Mouse (Mus musculus): ENCODE results near the gene Clec2e. TPM values are rescaled to one million over a fixed set of nuclear protein-coding genes. Genes with fewer than 3 reads are reported as not detected.
"Not testable (repeated sequence)": the region's sequence is repeated elsewhere in the genome, so short reads cannot be mapped to it uniquely, and the experiment has no call there.

The Clec2e gene
- 0.18 TPM in 2 replicates for polyA plus RNA-seq (2014; fragmentation: Nextera tagmentation; extraction: Ambion mirVana)

DNA sequence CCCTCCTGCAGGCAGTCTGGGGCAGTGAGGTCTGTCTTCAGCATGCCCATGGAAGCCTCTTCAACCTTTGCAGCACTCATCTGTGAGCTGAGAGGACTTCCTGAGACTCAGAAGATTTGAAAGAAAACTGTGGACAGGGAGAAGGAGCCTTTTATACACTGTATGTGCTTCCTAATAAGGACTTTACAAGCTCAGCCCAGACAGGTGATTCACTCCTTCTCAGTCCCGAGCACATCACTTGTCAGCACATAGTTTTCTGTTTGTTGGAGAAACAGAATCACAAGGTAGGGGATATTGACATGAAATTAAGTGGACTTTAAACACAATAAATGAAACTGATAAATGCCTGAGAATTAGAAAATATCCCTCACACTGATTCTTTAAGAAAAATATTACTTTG, at the start of gene Clec2e:
TSS of gene Clec2e (minus strand) at position 120 of the 400 bp plus-strand sequence.
- not testable (repeated sequence) for H3K9ac ChIP-seq (ENCODE audit: low read depth, low read length); H3K27ac ChIP-seq (replicated peaks; ENCODE audit: low read depth, low read length); H3K36me3 ChIP-seq (ENCODE audit: control insufficient read depth, insufficient read depth, low read length); H3K4me3 ChIP-seq (ENCODE audit: low read depth, low read length); H3K4me1 ChIP-seq (ENCODE audit: control insufficient read depth, insufficient read depth, low read length); H3K27me3 ChIP-seq (replicated peaks; ENCODE audit: control insufficient read depth, insufficient read depth, low read length); ATAC-seq (ENCODE audit: low read depth); H3K4me2 ChIP-seq (ENCODE audit: low read depth, low read length); DNase-seq (ENCODE audit: low spot score); H3K9me3 ChIP-seq (ENCODE audit: control insufficient read depth, low read length)
- WGBS = 60% methylated on average over 1 of the region's 1 CpGs

GRCm38 (mm10) chr6:129146812-129147211, 46.1 kb upstream of the Clec2e start:
- no peak for ATAC-seq (ENCODE audit: low read depth)
- Histone ChIP-seq H3K27ac (replicated peaks; ENCODE audit: low read depth, low read length) (no peak overlapping the region), H3K36me3 (ENCODE audit: control insufficient read depth, insufficient read depth, low read length) (no peaks in the 10 kb centered on the region), H3K4me1 (ENCODE audit: control insufficient read depth, insufficient read depth, low read length) (no peaks in the 10 kb centered on the region), H3K9me3 (ENCODE audit: control insufficient read depth, low read length) (no peaks in the 10 kb centered on the region), H3K9ac (ENCODE audit: low read depth, low read length) (no peak overlapping the region), H3K27me3 (replicated peaks; ENCODE audit: control insufficient read depth, insufficient read depth, low read length) (no peaks in the 10 kb centered on the region), H3K4me3 (ENCODE audit: low read depth, low read length) (no peak overlapping the region), H3K4me2 (ENCODE audit: low read depth, low read length) (no peak overlapping the region)
- DNase-seq (ENCODE audit: low spot score) = no peak
- WGBS = 96% methylated on average over 2 of the region's 2 CpGs

DNA sequence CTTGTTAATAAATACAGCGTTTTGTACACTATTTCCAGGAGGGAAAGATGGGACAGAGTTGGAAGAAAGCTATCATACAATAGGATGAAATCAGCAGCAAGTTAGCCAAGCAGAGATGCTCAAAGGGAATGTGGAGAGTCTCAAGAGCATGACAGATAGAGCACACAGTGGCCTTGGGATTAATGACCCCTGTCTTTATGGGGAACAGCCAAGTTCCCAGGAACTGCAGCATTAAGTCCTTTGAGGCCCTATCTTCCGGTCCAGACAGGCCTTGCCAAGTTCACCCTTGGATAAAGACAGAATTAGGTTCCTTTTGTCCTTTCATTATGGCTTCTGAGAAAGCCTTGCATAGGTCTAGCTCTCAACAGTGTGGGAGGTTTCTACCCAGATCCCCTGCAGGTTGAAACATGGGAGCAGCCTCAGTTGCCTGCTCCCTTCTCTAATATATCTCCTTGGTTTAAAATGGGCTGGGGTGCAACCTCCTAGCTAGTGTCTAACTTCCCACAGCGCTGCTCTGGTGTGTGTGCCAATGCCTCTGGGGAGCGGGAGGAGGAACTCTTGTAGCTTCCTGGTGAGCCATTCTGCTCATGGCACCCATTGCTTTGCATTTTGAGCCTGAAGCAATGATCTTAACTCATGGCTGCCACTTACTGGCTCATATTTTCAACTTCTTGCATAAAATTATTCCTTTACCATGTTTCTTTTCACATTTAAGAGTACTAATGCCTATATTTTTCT, 32.1 kb upstream of the Clec2e start:
- Histone ChIP-seq H3K4me1 (ENCODE audit: control insufficient read depth, insufficient read depth, low read length) (no peaks in the 10 kb centered on the region), H3K27me3 (replicated peaks; ENCODE audit: control insufficient read depth, insufficient read depth, low read length) (no peaks in the 10 kb centered on the region), H3K27ac (replicated peaks; ENCODE audit: low read depth, low read length) (no peak overlapping the region), H3K9me3 (ENCODE audit: control insufficient read depth, low read length) (no peaks in the 10 kb centered on the region), H3K9ac (ENCODE audit: low read depth, low read length) (no peak overlapping the region), H3K4me3 (ENCODE audit: low read depth, low read length) (no peak overlapping the region), H3K4me2 (ENCODE audit: low read depth, low read length) (no peak overlapping the region), H3K36me3 (ENCODE audit: control insufficient read depth, insufficient read depth, low read length) (no peaks in the 10 kb centered on the region)
- no peak for DNase-seq (ENCODE audit: low spot score)
- ATAC-seq (ENCODE audit: low read depth) = no peak
- WGBS = 84% methylated on average over 4 of the region's 4 CpGs

DNA sequence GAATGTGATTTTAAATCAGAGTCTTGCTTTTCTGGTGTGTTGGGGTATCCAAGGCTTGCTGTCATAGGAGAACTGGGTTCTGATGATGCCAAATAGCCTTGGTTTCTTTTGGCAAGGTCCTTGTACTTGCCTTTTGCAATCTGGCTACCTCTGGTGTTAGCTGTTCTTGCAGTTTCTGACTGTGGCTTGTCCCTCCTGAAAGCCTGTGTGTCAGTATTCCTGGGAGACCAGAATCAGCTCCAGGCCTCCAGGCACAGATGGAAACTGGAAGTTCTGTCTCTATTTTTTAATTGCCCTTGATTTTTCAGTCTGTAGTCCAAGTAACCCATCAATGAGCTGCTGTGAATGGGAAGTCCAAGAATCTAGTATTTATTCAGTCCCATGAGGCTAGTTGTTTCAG, 26.1 kb upstream of the Clec2e start:
- ATAC-seq (ENCODE audit: low read depth) (no peak), DNase-seq (ENCODE audit: low spot score) (no peak)
- Histone ChIP-seq H3K4me3 (ENCODE audit: low read depth, low read length) (no peak overlapping the region), H3K36me3 (ENCODE audit: control insufficient read depth, insufficient read depth, low read length) (no peaks in the 10 kb centered on the region), H3K9ac (ENCODE audit: low read depth, low read length) (no peak overlapping the region), H3K27me3 (replicated peaks; ENCODE audit: control insufficient read depth, insufficient read depth, low read length) (no peaks in the 10 kb centered on the region), H3K4me1 (ENCODE audit: control insufficient read depth, insufficient read depth, low read length) (no peaks in the 10 kb centered on the region), H3K9me3 (ENCODE audit: control insufficient read depth, low read length) (0 out of 2 replicates have a peak, but pooled peaks cover 5% of the 10 kb centered on the region), H3K27ac (replicated peaks; ENCODE audit: low read depth, low read length) (no peak overlapping the region), H3K4me2 (ENCODE audit: low read depth, low read length) (no peak overlapping the region)

DNA sequence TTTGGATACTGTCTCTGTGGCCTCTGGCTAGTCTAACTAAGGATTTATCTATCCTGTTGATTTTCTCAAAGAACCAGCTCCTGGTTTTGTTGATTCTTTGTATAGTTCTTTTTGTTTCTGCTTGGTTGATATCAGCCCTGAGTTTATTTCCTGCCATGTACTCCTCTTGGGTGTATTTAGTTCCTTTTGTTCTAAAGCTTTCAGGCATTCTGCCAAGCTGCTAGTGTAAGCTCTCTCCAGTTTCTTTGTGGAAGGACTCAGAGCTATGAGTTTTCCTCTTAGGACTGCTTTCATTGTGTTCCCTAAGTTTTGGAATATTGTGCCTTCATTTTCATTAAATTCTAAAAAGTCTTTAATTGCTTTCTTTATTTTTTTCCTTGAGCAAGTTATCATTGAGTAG, 23.8 kb upstream of the Clec2e start:
- H3K9ac ChIP-seq (ENCODE audit: low read depth, low read length); H3K4me1 ChIP-seq (ENCODE audit: control insufficient read depth, insufficient read depth, low read length); H3K9me3 ChIP-seq (ENCODE audit: control insufficient read depth, low read length); H3K4me3 ChIP-seq (ENCODE audit: low read depth, low read length); H3K36me3 ChIP-seq (ENCODE audit: control insufficient read depth, insufficient read depth, low read length); ATAC-seq (ENCODE audit: low read depth); H3K4me2 ChIP-seq (ENCODE audit: low read depth, low read length); H3K27me3 ChIP-seq (replicated peaks; ENCODE audit: control insufficient read depth, insufficient read depth, low read length); H3K27ac ChIP-seq (replicated peaks; ENCODE audit: low read depth, low read length): not testable (repeated sequence)
- peak; percentile 70 for DNase-seq (ENCODE audit: low spot score)

- H3K27ac ChIP-seq (replicated peaks; ENCODE audit: low read depth, low read length) = no peak overlapping the region
- no peak overlapping the region for H3K4me2 ChIP-seq (ENCODE audit: low read depth, low read length)
- no peak overlapping the region for H3K4me3 ChIP-seq (ENCODE audit: low read depth, low read length)
- H3K36me3 ChIP-seq (ENCODE audit: control insufficient read depth, insufficient read depth, low read length) = no peaks in the 10 kb centered on the region
- 96% methylated on average over 3 of the region's 3 CpGs for WGBS
- no peaks in the 10 kb centered on the region for H3K27me3 ChIP-seq (replicated peaks; ENCODE audit: control insufficient read depth, insufficient read depth, low read length)
- H3K9me3 ChIP-seq (ENCODE audit: control insufficient read depth, low read length) = no peaks in the 10 kb centered on the region
- H3K9ac ChIP-seq (ENCODE audit: low read depth, low read length) = no peak overlapping the region
- DNase-seq (ENCODE audit: low spot score) = no peak
- H3K4me1 ChIP-seq (ENCODE audit: control insufficient read depth, insufficient read depth, low read length) = no peaks in the 10 kb centered on the region
- ATAC-seq (ENCODE audit: low read depth) = no peak
Observed at GRCm38 (mm10) chr6:129116223-129116622, 15.5 kb upstream of the Clec2e start.

DNA sequence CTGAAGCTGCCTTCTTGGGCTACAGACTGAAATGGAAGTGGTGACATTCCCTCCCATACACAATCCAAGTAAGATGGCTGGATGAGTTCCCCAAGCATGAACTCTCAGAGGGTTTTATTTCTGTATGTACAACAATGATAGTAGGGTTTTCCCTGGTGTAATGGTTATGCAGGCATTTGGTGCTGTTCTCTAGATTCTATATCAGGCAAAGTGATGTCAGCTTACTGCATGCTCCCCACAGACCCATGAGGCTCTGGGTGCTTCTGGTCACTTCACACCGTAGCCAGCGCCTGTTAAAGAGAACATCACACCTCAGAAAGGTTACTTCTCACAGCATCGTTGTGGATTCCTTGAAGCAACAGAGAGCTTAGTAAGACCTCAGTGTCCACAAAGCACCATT, 13.5 kb upstream of the Clec2e start:
- H3K27me3 ChIP-seq (replicated peaks; ENCODE audit: control insufficient read depth, insufficient read depth, low read length); H3K4me3 ChIP-seq (ENCODE audit: low read depth, low read length); DNase-seq (ENCODE audit: low spot score); H3K9me3 ChIP-seq (ENCODE audit: control insufficient read depth, low read length); H3K4me1 ChIP-seq (ENCODE audit: control insufficient read depth, insufficient read depth, low read length); H3K36me3 ChIP-seq (ENCODE audit: control insufficient read depth, insufficient read depth, low read length); H3K4me2 ChIP-seq (ENCODE audit: low read depth, low read length); H3K27ac ChIP-seq (replicated peaks; ENCODE audit: low read depth, low read length); ATAC-seq (ENCODE audit: low read depth); H3K9ac ChIP-seq (ENCODE audit: low read depth, low read length): not testable (repeated sequence)
- WGBS = 87% methylated on average over 3 of the region's 3 CpGs

- Histone ChIP-seq H3K4me1 (ENCODE audit: control insufficient read depth, insufficient read depth, low read length) (no peaks in the 10 kb centered on the region), H3K4me2 (ENCODE audit: low read depth, low read length) (no peak overlapping the region), H3K36me3 (ENCODE audit: control insufficient read depth, insufficient read depth, low read length) (no peaks in the 10 kb centered on the region), H3K4me3 (ENCODE audit: low read depth, low read length) (no peak overlapping the region), H3K9me3 (ENCODE audit: control insufficient read depth, low read length) (no peaks in the 10 kb centered on the region), H3K27me3 (replicated peaks; ENCODE audit: control insufficient read depth, insufficient read depth, low read length) (no peaks in the 10 kb centered on the region), H3K9ac (ENCODE audit: low read depth, low read length) (no peak overlapping the region), H3K27ac (replicated peaks; ENCODE audit: low read depth, low read length) (no peak overlapping the region)
- DNase-seq (ENCODE audit: low spot score) (peak; percentile 19), ATAC-seq (ENCODE audit: low read depth) (no peak)
- 24% methylated on average over 1 of the region's 1 CpGs for WGBS
Observed at GRCm38 (mm10) chr6:129113769-129114168, 13.1 kb upstream of the Clec2e start.

- ATAC-seq (ENCODE audit: low read depth) (no peak), DNase-seq (ENCODE audit: low spot score) (no peak)
- Histone ChIP-seq H3K36me3 (ENCODE audit: control insufficient read depth, insufficient read depth, low read length) (no peaks in the 10 kb centered on the region), H3K27me3 (replicated peaks; ENCODE audit: control insufficient read depth, insufficient read depth, low read length) (no peaks in the 10 kb centered on the region), H3K4me3 (ENCODE audit: low read depth, low read length) (no peak overlapping the region), H3K9me3 (ENCODE audit: control insufficient read depth, low read length) (no peaks in the 10 kb centered on the region), H3K27ac (replicated peaks; ENCODE audit: low read depth, low read length) (no peak overlapping the region), H3K4me1 (ENCODE audit: control insufficient read depth, insufficient read depth, low read length) (no peaks in the 10 kb centered on the region), H3K9ac (ENCODE audit: low read depth, low read length) (no peak overlapping the region), H3K4me2 (ENCODE audit: low read depth, low read length) (no peak overlapping the region)
- WGBS = 92% methylated on average over 1 of the region's 1 CpGs
Observed at GRCm38 (mm10) chr6:129113030-129113673, 12.4 kb upstream of the Clec2e start.

All from embryonic facial prominence, embryonic 14.5 days (tissue).